Mouse (Mus musculus): ENCODE results near the gene Doc2b.

Gene Doc2b

DNA sequence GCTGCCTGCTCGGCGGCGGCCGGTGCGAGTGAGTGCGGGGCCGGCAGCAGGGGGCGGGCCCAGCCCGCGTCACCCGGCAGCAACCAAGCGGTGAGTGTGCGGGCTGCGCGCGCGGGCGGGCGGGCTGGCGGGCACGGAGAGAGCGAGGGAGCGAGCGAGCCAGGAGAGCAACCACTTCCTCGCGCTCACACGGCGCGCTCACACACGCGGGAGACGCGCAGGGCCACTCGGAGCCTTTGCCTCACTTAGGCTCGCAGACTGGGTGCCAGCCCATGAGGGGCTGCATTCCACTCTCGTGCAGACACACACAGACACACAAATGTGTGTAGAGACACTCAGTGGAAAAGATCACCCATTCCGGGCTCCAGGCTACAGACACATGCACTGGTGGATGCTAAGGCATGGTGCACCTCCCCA lies at the start of gene Doc2b:
Gene Doc2b, minus strand, starts transcription at position 21 of the 417 bp plus-strand sequence.
- DNase-seq (ENCODE audit: low read depth, low spot score), result no peak

DNA sequence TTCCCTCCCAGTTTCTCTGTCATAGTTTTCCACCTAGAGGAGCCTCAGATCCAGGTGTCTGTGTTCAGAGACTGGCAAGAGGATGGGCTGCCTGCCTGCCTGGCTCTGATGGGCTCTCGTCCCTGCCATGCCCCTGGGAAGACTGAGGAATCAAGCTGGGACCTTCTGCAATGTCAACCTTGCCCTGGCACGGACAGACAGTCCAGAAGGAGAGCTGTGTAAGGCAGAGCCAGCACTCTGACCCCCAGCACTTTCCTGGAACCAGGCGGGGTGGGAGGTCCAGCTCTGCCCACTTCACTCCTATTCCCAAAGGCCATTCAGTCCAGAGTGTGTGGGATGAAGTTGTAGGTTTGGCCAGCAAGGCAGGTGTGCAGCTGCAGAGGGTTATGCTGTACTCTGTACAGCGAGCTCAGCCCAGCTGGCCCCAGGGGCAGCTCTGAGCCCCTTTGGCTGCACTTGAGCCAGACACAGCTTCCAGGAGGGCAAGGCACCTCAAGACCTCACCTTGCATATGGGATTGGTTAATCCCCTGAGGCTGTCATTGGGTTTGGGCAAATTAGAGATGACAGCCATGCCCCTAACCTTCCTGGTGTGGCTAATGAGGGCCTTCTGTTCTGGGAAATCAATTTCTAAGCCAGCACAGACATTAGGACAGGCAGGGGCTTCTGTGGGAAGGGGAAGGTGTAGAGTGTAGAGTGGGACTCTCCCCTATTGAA lies 47.2 kb upstream of the Doc2b start:
- no peak for DNase-seq (ENCODE audit: low read depth, low spot score)

DNA sequence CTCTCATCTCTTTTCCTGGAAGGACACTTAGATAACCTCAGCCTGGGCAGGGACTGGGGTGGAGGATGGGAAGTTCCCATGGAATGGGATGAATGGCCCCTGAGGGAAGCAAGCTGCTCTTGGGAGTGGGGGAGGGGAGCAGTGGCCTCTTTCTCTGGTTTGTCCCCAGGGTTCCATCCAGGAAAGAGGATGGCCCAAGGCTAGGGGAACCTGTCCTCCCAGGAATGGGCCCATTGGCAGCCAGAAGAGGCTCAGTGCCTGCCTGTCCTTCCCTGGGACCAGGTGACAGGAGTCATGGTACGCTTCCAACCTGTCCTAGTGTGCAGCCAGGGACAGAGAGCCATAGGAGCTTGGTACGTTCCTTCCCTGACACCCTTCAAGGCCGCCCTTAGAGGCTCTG lies 45.7 kb upstream of the Doc2b start:
- DNase-seq (ENCODE audit: low read depth, low spot score), result no peak

DNA sequence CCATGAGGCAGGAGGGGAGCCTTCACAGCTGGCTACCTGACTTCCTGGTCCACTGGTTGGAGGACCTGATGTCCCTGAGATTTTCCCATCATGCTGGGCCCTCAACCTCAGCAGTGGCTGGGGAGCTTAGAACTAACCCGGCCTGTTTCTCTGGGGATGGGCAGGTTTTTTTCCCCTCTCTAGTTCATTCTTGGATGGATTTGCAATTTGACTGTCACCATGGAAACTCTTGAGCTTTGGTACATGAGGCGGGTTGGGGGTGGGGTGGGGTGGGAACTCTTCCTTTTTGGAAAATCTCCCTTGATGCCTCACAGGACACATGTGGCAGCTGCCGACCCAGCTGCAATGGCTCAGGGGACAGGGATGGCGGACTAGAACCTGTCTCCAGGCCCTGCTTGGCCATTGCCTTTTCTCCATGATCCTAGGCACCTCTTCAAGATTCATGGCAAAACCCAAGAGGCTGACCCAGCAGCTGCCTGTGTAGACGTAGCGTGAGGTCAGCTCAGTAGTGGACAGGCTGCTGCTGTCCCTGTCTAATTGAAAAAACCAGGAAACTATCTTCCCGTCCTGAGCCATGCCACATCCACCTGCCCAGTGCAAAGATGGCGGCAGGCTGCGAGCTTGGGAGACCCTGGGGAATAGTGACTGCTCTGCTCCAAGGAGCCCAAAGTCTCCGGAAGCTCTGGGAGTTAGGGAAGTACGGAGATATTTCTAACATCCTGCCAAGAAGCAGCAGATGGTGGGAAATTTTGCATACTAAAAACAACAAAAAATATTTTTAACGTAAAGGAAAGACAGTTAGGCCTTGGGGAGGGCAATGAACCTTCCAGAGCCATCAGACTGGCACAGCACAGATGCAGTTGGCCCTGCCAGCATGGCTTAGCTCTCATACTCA lies 43.9 kb upstream of the Doc2b start:
- no peak for DNase-seq (ENCODE audit: low read depth, low spot score)

DNA sequence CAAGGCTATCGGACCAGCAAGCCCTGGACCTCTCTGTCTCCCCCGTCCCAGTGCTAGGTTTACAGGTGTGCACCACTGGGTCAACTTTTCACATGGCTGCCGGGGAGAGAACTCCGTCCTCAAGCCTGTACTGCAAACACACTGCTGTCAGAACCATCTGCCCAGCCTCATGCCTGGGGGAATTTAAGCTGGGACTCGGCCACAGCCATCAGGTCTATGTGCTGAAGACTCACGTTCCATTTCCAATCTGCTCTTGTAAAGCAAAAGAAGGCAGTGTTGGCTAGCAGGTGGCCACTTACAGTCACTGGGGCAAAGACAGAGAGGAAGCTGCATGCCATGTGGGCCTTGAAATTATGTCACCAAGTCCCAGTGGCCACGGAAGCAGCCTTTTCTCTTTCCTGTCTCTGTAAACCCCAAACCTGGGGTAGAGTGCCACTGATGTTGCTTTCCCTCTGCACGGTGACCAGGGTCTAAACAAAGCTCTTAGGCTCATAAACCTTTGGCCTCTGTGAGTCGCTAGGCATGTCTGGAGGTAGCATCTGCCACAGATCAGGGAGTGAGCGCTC lies 43.1 kb upstream of the Doc2b start:
- DNase-seq (ENCODE audit: low read depth, low spot score), result no peak

DNA sequence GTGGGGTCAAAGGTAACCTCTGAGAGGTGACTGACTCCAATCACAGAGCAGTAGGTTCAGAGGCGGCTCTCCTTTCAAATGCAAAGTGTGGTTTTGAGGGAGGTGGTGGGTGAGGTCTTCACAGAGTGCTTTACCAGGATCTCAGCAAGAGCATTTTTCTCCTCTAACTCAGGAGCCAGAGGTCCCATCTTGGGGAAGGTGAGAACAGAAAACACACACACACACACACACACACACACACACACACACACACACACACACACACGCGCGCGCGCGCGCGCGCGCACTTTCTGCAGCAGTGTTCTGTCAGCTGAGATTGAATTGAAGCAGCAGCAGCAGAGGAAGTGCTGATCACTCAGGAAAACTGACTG lies 40.4 kb upstream of the Doc2b start:
- DNase-seq (ENCODE audit: low read depth, low spot score), result no peak

DNA sequence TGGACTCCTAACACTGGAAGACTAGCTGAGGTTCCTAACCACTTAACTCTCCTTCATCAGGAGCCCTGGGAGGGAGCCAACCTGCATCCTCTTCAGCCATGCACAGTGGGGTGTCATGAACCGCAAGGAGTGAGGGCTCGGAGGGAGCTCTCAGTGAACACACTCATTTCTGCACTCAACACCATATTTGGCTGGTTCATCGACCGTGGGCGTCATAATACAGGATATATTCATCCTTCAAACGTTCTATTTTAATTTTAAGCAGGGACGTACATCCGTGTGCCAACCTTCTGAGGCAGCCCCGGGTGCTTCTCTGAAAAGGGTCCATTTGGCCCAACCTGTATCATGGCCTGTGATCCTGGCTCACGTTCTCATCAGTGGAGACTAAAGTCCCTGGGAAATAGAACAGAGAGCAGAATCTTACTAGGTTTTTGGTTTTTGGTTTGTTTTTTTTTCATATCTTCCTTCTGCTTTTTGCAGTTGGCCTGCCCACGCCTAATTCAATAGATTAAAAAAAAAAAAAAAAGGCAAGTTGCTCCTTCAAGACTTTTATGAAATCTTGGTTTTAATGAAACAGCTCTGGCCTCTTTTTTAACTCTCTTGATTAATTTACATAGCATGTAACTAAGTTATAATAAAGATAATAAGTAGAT lies 39.9 kb upstream of the Doc2b start:
- no peak for DNase-seq (ENCODE audit: low read depth, low spot score)

DNA sequence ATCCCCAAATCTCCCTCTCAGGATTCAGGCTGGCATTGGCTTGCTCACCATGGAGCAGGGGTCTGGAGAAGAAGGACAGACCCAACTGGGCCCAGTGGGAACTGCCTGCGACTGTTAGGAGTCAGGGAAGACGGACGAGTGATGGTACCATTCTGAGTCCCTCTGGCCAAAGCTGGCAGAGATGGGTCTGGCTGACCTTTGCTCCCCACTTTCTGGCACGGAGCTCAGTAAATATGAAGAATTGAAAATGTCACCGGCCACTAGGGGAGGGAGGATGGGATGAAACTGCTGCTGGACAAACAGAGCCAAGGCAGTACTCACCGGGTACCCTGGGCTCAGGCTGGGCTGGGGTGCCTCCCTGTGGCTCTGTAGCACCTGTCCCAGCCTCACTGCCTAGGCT lies 37.2 kb upstream of the Doc2b start:
- DNase-seq (ENCODE audit: low read depth, low spot score), result no peak

DNA sequence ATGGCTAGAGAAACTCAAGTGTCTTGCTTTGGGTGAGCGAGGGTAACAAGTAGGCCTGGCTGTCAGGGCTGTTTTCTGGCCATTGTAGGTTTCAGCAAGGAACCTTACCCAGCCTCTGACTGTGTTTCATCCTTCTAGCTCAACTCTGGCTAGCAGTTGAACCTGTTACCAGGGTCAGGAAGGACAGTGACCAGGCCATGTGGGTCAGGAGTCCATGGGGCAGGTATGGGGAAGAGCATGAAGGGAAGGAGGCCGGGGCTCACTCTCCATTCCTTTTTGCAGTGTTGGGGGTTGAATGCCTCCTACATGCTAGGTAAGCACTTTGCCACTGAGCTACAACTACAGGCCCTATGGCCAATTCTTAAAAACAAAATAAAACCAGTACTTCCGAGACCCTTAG lies 34.5 kb upstream of the Doc2b start:
- DNase-seq (ENCODE audit: low read depth, low spot score), result no peak

DNA sequence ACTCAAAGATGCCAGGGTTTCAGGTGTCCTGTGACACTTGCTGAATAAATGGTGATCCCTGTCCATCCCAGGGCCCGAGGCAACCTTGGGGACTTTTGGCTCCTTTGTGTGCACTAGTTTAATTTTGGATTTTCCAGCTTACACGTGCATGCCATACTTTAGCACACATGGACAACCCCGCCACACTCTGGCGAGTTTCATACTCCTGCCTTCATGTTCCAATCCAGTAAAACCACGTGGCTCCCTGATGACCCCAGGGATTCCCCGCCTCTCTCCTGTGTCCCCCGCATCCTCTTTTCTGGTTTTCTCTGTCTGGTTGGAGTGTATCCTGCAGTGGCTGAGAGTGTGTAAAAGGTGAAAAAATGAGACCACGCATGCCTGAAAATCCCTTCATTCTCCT lies 31.6 kb upstream of the Doc2b start:
- DNase-seq (ENCODE audit: low read depth, low spot score), result no peak

DNA sequence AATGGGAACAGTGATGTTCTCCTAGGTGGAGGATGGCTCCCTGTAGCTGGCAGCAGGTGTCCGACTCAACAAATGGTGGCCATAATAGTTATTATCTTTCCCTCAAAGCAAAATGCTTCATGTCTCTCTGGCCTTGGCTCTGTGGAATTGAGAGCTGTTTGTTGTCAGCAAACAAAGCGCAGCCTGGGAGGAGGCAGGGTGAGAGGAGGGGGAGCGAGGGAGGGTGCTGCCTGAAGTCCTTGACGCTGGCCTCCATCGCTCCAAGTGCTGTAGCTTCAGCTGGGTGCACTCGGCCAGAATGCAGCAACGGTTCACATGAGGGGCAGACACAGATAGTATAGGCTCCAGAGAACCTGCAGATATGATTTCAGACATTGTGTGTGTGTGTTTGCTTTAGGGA lies 27.7 kb upstream of the Doc2b start:
- no peak for DNase-seq (ENCODE audit: low read depth, low spot score)

DNA sequence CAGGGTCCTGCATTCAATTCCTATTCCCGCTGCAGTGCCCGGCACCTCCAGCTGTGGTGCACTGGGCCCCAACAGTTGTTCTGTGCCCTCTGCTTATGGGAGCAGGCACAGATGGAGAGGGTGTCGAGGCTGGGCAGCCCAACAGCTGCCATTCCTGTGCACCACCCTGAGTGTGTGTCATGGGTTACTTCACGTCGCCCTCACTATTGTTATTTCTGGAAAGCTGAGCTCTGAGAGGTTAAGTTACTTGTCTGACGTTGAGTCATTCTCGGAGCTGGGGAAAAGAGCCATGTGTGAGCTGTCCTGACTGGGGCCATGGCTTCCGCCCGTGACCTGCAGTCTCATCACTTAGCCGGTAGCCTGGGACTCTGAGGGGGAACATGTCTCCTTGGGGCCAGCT lies 17.2 kb upstream of the Doc2b start:
- no peak for DNase-seq (ENCODE audit: low read depth, low spot score)

DNA sequence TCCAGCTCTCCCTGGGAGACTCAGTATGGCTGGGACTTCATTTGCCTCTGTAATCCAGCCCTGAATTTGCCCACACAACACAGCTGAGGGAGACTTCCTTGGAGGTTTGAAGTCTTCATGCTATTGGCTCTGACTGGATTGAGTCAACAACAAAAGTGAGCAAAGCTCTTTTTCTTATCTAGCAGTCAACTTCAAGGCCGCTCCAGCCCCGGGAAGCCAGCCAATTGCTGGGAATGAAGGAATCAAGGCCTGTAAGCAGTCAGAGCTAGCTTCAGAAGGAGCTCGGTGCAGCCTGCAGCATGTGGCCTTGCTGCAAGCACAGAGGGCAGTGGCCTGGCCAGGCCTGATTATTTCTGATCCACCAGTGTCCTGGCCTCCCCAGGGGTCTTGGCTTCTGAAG lies 16.1 kb upstream of the Doc2b start:
- DNase-seq (ENCODE audit: low read depth, low spot score), result no peak

DNA sequence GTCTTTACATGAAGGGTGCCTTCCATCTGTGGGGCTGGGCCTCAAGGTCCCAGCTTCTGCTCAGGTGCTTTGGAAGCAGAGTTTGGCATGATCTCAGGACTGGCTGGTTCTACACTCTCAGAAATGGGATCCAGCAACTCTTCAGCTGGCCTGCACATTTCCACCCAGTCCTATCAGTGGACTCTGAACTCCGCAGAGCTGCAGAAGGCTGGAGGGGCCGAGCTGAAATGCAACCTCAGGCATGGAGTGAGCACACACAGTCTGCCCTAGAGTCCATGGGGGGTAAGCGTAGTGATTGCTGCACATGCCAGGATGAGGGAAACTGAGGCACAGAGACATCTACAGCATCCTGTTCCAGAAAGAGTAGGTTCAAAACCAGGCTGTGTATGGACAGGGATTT lies 14.7 kb upstream of the Doc2b start:
- no peak for DNase-seq (ENCODE audit: low read depth, low spot score)

DNA sequence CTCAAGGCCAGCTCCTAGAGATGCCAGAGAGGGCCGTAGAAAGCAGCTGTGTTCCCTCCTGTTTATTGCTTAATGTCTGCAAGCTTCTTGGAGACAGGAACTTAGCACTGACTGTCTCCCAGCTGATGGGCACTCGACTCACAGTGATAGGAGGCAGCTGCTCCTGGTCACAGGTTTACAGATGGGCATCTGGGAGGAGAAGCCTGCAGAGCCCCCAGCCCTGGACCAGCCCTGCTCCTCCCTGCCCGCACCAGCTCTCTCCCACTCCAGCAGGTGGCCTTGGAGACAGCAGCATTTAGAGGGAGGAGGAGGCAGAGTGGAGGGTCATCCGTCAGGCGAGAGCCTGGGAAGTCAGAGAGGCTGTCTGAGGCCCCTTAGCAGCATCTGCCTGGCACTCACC lies 11.6 kb upstream of the Doc2b start:
- DNase-seq (ENCODE audit: low read depth, low spot score), result no peak

DNA sequence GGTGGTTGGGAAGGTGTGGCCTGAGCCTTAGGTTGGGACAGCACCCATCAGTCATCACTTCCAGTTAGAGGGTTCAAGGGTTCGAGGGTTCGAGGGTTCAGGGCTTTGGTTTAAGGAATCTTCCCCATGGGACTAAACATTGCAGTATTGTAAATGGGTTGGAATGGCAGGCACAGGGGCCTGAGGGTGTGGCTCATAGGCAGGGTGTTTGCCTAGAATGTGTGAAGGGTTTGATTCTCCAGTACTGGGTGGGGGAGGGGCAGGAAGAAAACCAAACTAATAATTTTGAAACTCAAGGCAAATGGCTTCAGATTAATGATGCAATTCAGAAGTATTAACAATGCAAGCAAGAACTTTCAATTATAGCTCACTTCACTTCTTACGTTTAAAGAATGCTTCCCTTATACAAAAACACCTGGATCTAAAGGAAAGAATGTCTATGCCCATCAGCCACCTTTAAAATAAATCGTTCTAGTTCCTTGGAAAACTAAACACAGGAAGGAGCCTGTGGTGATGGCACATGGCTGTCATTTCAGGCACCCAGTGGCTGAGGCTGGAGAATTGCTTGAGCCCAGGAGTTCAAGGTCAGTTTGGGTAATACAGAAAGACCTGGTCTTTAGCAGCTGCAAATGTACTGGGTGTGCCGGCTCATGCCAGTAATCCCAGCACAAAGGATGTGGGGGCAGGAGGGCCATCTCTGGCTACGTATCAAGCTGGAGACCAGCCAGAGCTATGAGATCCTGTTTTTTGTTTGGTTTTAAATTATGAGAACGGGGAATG lies 6.1 kb upstream of the Doc2b start:
- DNase-seq (ENCODE audit: low read depth, low spot score), result no peak

DNA sequence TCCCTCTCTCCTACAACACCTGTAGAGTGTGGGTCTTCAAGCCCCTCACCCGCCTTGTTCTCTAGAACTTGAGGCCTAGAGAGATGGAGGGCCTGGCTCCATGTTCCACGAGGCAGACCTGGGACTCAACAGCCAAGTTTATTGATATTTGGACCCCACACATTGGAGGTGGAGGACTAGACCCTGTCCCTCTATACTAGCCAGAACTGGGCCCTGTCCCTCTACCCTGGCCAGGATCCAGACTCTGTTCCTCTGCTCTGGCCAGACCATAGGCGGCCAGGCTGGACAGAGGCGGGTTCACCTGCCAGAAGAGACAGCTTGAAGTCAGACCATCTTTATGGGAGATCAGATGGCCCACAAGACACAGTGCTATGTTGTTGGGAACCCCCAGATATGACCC lies 5.5 kb upstream of the Doc2b start:
- no peak for DNase-seq (ENCODE audit: low read depth, low spot score)

DNA sequence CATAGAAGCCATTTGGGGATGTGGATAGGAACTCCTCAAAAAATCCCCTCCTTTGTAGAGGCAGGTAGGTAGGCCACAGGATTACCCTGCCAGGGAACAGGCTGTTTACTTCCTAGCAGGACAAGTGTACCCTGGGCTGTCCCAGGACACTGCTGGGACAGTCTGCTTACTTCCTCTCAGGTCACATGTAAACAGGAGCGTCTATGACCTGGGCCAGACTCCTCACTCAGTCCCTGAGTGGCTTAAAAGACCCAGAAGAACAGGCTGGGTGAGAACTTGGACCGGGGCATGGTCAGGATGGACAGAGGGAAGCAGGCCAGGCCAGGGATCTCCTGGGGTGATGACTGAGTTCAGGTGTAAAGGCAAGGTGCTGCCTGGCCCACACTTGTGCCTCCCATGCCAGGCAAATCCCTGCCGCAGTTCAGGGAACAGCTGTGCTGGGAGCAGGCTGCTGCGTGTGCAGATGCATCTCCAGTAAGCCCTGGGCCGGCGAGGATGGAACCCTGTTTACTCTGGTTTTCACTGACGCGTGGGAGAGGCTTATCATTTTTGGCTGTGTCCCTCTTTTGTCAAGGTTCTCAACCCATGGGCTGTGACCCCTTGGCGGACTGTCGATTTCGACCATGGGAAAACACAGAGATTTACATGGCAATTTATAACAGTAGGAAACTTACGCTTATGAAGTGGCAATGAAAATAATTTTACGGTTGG lies 842 bp upstream of the Doc2b start:
- no peak for DNase-seq (ENCODE audit: low read depth, low spot score)

DNA sequence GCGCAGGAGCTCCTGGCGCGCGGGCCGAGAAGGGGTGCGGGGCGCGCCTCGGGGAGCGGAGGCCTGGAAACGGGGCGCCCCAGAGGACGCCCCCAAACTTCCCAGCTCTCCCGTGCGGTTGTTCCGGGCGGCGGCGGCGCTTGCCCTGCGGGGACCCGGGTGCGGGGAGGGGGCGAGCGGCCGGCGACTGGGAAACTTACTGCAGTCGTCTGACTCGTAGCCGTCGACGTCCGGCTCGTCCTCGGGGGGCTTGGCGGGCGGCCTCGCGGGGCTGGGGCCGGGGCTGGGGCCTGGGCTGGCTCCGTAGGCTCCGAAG lies 570 bp downstream of the Doc2b start:
- DNase-seq (ENCODE audit: low read depth, low spot score), result no peak

DNA sequence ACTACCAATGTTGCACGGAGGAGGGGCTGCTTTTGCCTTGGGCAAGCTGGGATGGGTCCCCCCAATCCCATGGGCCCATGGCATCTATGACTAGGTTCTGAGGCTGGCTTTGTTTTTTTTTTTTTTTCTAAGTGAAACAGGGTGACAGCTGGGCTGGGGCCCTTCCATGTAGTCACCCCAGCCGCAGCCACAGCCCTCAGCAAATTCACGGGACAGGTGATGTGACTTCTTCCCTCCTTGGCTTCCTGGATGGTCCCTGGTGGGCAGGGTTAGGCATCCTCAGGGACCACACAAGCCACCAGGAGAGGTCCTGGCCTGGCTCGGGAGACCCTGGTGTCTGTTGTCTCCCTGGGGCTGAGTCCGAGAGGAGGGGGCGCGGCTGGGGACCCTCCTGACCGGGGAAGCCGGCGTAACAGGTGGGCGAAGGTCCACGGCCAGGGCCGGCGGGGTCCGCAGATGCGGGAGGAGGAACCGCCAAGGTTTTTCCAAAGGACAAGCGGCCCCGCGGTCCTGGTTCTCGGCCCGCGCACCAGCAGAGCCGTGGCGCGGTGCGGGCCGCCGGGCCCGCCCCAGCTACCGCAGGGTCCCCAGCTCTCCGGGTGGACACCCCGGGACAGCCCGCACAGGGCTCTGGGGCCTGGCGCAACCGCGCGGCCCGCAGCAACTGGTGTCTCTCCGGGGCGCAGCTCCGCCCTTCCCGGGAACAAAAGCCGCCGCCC lies 1.1 kb downstream of the Doc2b start:
- no peak for DNase-seq (ENCODE audit: low read depth, low spot score)
